Mouse (Mus musculus) gastrocnemius, postnatal 4 days (tissue): ENCODE data around the gene Ing5. TPM values are rescaled to one million over a fixed set of nuclear protein-coding genes. Genes with fewer than 3 reads are reported as not detected.
"Not testable (repeated sequence)": the region's sequence is repeated elsewhere in the genome, so short reads cannot be mapped to it uniquely, and the experiment has no call there.

Source experiments
- DNase-seq, 2 experiments: peaks; one replicate each; pipeline ENCODE4 v3.0.0; 2021 to 2022; ENCODE audit warnings: low spot score in 2 of 2, mixed read lengths in 2 of 2
- total RNA-seq, 2 experiments: library from RNA; stranded (reverse); gene quantifications; 2 replicates each; pipeline ENCODE4 v1.2.3; 2021

Gene Ing5
- total RNA-seq, 2 experiments from 2014 or later = 6.5 to 7.9 TPM

DNA sequence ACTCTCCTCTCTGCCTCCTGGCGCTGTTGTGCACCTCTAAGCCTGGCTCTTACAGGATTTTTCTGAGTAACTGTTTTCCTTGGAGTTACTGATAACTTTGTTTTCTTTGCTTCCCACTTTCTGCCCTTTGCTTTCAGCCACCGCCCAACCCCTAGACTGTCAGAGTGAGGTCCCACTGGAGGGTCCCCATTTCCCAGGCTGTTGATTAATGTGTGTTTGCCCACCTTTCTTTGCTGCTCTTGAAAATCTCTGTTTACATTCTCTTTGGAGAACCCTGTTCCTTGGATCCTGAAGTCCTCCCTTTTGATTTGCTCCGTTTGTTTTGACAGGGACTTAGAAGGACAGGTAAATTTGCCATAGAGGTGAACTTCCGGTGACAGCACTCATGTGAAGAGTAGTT lies 5.1 kb downstream of the Ing5 start:
- no peak for DNase-seq

DNA sequence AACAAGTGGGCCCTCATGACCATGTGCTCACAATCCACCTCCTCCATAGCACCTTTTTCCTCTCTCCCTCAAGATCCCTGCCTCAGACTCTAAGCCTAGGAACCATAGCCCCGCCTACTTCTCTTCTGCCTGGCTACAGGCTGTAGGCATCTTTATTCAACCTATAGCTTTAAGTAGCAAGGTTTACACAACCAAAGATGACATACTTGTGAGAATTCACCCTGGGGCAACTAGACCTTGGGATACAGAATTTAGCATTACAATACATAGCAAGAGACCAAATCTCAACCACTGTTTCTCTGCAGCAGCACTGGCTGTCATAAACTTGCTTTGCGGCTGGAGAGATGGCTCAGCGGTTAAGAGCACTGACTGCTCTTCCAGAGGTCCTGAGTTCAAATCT lies 6.2 kb downstream of the Ing5 start:
- no peak for DNase-seq

DNA sequence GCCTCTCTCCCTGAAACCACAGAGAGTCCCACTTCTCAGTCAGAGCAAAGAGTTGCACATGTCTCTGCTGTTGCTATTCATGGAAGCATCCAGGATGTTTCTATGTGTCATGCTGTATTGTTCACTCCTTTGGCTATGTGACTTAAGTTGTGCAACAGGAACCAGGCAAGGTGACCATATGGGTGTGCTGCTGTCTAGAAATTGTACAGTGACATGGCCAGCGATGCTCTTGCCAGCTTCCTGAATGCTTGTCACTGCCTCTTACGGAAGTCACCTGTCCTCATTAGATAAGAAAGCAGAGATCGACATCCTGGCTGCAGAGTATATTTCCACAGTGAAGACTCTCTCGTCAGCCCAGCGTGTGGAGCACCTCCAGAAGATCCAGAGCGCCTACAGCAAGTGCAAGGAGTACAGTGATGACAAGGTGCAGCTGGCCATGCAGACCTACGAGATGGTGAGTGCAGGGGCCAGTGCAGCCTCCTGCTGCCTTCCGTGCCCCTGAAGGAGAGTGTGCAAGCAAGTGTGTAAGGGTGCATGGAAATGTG lies 7.8 kb downstream of the Ing5 start:
- DNase-seq = no peak

DNA sequence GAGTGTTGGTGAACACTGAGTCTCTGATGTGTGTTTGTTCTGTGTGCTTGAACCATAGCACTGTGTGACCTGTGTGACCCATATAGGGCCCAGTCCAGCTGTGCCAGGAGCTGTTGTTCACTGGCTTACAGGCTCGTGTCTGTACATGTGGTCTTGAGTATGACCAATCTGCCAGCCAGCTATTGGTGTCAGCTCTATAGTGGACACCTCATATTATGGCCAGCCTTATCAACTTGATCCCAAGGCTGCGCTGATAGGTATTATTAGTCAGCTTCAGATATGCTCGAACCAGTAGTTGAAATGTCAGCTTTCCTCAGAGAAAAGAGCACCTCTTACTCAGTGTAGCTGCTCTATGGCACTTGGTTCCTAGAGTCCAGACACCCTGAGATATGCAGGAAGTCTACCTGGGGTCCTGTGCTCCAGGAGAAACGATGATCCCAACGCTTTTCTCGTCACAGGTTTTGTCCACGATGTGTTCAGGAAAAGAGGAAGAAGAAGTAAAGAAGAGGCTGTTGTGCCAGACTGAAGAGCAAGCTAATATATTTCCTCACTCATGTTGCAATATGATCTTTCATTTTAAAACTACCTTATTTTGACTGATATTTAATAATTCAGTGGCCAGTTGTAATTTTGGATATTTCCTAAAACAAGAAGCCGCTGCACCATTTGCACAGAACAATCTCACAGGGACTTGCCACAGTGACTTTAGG lies 14.2 kb downstream of the Ing5 start:
- DNase-seq = no peak

DNA sequence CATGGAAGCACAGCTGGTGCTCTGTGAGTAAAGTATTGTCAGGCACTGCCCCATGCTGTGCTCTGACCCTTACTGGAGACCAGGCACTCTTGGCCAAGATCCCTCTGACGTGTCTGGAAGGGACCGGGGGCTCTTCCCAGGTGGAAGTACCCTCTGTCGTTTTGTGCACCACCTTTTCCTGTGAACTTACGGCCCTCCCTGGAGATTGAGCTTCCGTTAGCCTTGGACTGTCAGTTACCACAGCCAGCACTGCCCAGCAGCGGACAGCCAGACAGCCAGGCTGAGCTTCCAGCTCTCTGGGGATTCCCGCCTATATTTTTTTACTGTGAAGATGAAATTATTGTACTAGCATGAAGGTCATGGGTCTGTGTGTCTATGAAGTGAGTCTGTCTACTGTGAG lies 15.0 kb downstream of the Ing5 start:
- DNase-seq = no peak

DNA sequence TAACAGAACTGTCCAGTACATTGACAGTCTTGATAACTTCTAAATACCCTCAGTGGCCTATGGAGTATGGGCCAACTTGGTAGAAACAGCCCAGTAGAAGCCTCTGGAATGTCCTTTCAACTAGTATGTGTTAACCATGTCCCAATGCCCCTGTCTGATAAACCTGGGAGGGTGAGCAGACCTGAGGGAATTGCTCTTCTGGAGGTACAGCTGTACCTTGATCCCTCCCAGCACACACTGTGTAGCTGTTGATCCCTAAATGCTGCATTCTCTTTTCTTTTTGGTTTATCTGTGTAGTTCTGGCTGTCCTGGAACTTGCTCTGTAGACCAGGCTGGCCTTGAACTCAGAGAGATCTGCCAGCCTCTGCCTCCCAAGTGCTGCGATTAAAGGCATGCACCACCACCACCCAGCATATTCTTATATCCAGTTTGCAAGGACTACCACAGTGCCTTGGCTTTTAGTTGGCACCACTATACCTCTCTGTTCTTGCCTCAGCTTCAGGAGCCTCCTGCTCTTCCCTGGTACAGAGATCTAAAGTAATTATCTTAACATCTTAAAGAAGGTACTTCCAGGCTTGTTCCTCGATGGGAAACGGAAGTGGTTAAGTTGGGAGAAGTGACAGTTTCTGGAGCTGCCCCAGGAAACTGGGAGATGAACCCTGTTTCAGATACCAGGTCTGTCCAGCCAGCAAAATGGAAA lies 20.2 kb downstream of the Ing5 start:
- DNase-seq = no peak

DNA sequence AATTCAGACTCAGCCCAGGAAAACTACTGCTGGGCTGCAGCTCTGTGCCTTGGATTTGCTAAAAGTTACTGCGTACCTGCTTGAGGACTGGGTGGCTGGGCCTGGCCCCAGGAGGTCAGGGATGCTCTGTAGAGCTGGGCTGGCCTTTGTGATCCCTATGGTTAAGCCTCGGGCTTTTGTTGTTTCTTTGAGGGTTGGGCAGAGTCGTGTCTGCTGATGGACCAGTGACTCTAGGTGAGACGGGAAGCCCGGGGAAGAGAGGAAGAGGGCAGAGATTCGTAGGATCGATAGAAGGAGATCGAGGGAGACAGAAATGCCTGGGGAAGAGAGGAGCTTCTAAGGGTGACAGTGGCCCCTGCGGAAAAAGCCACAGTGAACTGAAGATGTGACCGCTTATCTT lies 20.8 kb downstream of the Ing5 start, which contains the start of gene D2hgdh:
Gene D2hgdh, plus strand, starts transcription at position 301 of the 400 bp plus-strand sequence.
- DNase-seq = no peak

DNA sequence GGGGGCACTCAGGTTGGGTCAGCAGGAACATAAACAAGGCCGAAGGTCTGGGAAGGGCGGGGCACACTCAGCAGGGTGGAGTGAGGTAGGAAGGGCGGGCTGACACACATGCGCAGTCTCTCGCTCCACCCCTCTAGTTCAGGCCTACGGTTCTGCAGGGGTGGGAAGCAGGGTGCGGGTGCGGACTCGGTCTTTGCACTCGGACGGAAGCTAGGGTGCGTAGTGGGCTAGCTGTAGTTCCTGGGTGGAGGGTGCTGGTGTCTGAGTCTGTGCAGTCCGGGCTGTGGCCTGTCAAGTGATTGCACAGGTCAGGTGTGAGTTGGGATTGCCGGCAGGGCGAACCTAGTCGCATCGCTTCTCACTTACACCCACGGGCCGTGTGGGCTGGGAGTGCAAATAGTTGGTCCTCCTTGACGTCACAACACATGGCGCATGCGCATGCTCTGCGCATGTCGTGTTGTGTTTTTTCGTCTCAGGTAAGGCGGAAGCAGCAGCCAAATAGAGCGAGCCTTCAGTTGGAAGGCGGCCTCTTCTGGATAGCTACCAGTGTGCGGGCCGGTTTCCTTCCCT lies 21.4 kb downstream of the Ing5 start:
- DNase-seq = peak; percentile 83 to 91

DNA sequence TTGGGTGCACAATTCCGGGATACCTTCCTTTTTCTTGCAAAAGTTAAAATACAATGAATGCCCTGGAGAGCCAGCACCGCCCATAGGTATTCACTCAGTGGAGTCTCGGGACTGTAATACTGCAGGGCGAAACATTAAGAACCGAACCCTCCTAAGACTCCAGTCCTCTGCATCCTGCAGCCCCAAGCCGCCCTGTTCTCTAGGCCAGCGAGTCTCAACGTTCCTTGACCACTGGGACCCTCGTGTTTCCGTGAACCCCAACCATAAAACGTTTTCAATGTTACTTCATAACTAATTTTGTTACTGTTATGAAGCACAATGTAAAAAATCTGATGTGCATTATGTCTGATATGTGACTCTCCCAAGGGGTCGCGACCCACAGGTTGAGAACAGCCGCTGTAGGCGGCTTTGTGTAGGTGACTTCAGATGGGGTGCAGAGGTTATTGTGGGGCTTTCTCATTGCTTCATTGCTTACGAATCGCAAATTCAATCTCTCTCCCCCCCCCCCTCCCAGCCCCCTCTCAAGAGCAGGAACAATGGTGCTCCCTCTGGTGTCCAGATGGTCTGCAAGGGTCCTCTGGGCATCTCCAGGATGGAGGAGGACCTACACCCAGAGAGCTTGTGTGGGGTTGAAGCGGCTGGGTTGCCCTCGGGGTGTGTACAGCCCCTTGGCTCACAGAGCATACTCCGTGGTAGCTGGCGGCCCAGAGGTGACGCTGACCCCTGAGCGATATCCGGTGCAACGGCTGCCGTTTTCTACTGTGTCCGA lies 22.2 kb downstream of the Ing5 start:
- DNase-seq = no peak

DNA sequence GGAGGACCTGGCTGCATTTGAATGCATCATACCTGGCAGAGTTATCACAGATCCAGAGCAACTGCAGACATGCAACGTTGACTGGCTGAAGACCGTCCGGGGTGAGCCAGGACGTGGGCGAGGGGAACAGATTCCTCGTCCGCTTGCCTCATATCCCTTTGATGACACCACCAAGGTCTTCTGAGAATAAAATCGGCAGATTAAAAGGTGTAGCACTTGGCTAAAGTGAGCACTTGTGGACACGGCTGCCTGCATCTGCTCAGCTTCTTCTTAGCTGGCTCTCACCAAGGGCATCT lies 22.7 kb downstream of the Ing5 start:
- no peak for DNase-seq

DNA sequence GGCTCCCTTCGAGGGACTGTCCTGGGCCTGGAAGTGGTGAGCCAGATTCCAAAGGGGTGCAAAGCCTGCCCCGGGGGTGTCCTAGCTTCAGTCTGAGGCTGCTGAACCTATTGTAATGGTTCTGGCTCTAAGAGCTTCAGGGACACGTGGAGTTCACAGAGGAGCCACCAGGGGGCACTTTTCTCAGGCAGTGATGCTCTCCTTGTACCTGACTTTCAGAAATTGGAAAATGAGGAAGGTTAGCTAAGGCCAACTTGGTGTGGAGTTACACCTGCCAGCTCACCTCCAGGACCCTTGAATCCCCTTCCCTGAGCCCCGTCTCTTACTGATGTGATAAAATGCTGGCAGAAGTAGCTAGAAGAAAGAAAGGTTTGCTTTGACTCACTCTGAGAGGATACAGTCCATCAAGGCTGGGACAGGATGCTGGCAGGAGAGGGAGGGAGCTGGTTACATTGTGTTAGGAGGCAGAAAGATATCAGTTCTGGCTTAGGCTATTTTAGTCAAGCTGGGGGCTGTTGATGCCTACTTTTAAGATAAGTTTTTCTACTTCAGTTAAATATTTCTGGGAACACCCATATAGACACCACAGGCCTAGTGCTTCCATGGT lies 29.1 kb downstream of the Ing5 start:
- not testable (repeated sequence) for DNase-seq

DNA sequence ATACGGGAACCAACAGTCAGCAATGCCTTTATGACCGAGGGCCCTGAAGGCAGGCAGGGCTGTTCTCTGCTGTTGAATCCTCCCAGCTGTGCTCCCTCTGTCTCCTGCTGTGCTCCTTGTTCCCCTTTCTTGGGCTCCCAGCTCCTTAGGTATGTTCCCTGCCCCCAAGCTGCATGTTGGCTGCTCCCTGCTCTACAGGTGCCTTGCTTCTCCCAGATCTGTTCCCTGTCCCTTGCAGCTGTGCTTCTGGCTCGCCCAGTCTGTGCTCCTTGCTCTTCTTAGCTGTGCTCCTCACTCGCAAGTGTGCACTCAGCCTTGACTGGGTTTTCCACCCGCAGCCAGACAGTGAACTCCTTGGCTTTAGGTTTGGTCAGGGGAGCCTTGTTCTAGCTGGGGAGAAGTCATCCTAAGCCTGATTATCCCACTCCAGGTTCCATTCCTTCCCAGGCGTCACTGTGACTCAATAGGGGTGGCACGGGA lies 30.9 kb downstream of the Ing5 start:
- no peak for DNase-seq

DNA sequence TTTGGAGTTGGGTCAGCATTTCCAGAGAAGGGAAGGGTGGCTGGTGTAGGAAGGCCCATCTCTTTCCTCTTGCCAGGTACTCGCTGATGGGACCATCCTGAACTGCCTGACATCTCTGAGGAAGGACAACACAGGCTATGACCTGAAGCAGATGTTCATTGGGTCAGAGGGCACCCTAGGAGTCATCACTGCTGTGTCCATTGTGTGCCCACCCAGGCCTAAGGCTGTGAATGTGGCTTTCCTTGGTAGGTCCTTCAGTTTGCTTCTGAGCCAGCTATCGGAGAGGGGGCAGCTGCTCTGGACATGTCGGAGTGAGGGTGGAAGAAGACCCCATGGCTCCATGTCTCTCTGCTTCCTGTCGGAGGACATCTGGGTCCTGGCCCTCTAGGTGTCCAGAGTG lies 31.4 kb downstream of the Ing5 start:
- no peak for DNase-seq

DNA sequence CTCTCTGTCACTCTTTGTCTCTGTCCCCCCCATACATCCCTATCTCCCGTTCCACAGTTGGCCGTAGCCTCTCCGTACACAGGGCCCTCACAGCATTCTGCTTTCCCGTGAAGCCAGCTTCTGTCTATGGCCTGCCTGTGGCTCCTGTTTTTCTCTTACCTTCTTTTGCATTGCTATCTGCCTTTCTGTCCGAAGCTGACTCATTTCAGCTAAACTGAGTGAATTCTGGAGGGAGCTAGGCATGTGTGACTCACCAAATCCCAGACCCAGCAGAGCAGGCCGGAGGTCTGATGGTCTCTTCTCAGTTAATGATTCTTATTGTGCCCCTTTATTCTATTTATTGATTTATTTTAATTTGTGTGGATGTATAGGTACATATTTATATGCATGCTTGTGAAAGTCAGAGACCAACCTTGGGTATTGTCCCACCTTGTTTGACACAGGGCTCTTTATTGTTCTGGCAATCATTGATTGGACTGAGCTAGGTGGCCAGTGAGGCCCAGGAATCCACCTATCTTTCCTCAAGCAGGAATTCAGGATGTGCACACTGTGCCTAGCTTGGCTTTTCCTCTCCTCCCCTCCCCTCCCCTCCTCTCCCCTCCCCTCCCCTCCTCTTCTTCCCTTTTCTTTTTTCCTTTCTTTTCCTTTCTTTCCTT lies 32.2 kb downstream of the Ing5 start:
- DNase-seq = no peak

DNA sequence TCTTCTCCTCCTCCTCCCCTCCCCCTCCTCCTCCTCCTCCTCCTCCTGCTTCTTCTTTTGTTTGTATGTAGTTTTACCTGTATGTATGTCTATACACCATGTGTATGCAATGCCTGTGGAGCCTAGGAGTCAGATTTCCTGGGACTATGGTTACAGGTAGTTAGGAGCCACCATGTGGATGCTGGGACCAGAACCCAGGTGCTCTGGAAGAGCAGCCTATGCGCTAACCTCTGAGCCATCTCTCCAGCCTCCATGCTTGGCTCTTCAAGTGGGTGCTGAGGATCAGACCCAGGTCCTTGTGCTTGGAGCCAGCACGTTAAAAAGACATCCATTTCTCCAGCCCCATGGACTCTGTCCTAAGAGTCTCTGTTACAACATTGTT lies 32.8 kb downstream of the Ing5 start:
- no peak for DNase-seq

DNA sequence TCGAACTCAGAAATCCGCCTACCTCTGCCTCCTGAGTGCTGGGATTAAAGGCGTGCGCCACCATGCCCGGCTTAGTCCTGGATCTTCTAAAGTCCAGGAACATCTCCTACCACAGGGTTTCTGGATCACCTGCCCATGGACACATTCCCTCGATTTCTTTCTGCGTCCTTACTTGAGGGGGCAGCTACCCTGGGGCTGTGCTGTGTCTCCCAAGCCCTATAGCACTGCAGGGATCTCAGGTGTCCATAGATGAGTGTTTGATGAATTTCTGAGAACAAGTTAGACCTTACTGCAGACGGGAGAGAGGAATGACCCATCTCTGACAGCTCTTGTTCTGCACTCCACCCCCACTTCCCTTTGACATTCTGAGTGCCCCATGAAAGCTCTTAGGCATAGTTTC lies 33.6 kb downstream of the Ing5 start:
- DNase-seq = no peak

DNA sequence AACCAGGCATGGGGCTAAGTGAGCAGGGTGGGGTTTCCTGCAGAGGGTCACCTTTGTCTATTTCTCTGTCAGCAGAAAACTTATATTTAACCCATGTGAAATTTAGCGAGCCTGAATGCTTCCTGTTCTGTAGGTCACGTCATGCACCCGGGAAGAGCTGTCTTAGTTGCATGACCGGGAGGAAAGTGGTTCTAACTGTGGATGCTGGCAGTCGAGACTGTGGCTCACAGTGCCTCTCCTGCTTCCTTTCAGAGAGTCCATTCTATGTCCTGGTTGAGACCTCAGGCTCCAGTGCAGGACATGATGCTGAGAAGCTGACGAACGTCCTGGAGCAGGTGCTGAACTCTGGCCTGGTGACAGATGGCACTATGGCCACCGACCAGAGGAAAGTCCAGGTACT lies 34.8 kb downstream of the Ing5 start:
- not testable (repeated sequence) for DNase-seq

DNA sequence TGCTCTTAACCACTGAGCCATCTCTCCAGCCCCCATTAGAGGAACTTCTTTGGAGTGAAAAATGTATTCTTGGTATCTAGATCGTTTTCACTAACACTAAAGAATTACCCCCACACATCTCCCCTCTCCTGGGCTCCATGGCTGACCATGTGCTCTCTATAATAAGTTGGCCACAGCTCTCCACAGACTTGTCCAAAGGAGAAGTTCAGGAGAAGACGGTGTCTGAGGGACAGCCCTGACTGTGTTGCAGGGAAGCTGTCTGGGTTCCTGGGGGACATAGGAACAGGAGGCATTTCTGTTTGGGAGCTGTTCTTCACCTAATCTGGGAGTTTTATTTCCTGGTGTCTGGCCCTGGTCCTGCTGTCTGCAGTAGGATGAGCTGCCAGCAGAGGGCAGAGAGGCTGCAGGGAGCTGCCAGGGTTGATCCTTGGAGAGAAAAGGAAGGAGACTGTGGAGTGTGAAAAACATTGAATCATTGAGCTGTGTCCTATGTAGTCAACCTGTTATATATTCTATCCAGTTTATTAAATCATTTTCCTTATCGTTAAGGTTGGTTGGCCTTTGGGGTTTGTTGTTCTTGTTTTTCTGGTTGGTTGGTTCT lies 42.1 kb downstream of the Ing5 start:
- not testable (repeated sequence) for DNase-seq

DNA sequence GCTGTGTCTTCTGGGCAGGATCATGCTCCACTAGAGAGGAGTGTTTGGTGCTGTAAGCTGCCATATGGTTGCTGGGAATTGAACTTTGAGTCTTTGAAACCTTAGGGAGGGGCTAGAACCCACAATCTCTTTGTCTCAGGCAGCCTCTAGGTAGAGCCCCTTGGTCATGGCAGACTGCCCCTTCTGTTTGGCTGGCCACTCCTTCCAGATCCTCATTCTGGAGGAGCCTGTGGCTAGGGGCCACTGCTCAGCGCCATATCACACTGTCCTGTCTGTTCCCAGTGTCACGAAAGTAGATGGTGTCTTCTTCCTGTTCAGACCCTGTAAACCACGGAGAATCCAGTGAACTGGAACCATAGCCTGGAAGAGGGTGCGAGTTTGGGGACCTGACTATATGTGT lies 52.0 kb downstream of the Ing5 start:
- not testable (repeated sequence) for DNase-seq

DNA sequence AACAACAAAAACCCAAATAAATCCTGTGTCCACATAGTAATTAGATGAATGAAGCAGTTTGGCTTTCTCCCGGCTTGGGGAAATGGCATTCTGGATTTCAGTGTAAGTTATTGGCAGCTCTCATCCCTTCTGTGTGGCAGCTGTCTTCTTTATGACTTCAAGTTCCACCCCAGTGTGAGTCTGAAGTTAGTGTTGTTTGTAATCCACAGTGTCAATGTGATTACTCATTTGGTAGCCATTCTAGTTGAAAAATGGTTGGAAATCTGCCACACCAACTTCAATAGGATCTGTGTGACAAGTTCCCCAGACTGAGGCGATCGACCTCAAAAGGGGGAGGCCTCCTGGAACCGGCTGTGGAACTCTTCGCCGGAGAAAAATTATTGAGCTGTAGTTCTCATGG lies 53.6 kb downstream of the Ing5 start:
- no peak for DNase-seq
